8 mouse cellular contexts compared by ENCODE assay signal in genomic region chr11:97781832-97782563, GRCm38 (mm10). TPM values are rescaled to one million over a fixed set of nuclear protein-coding genes. Genes with fewer than 3 reads are reported as not detected.
A peak's percentile ranks its signal among the peaks of the same experiment; 100 is the strongest.
DNase-seq lines count a peak whose midpoint lies in the region; ATAC-seq and TF ChIP-seq lines count a peak whose summit lies in the region.

Rpl23 (minus strand) TSS chr11:97782437.

- H3K4me3 ChIP-seq in cortical plate, adult 2 months (ENCODE audit: insufficient read depth, low read length) = peak within 1 kb of the TSS; percentile 74
- peak within 1 kb of the TSS; percentile 96 for H3K4me3 ChIP-seq in megakaryocyte, embryonic 14.5 days (replicated peaks)

- no peaks in the 10 kb centered on the region for H3K9me3 ChIP-seq in megakaryocyte, embryonic 14.5 days

- TF ChIP-seq CTCF in cortical plate, adult 2 months (IDR thresholded peaks at IDR 0.05; ENCODE audit: extremely low read depth, insufficient read depth, low read length) = no peak

- peak; percentile 78 for ATAC-seq in activated CD4-positive, CD25-positive, alpha-beta regulatory T cell, adult 4 months

- TF ChIP-seq POLR2A in cortical plate, adult 2 months (IDR thresholded peaks at IDR 0.05; ENCODE audit: extremely low read depth, insufficient read depth, low read length) = peak; percentile 98

- H3K27ac ChIP-seq in cortical plate, adult 2 months (ENCODE audit: insufficient read depth, low read length) = peak within 1 kb of the TSS; percentile 68

- peak; percentile 98 to 99 for DNase-seq in gastrocnemius, adult 8-10 months (ENCODE audit: low spot score in 2 of 2)
- DNase-seq in hindlimb bud, embryonic 11.5 days (ENCODE audit: extremely low spot score, low read depth, low spot score) = peak; percentile 91
- peak; percentile 98 to 99 for DNase-seq in left cerebral cortex, adult 8-10 months (ENCODE audit: low spot score in 2 of 2)
- DNase-seq in right cerebral cortex, postnatal 10 days (ENCODE audit: low spot score in 2 of 2) = peak; percentile 100
- peak; percentile 100 for DNase-seq in urinary bladder, postnatal 25 days (ENCODE audit: low spot score)

- H3K36me3 ChIP-seq in megakaryocyte, embryonic 14.5 days (replicated peaks; ENCODE audit: low read length) = peaks cover 38% of the 10 kb centered on the region

- no peaks in the 10 kb centered on the region for H3K27me3 ChIP-seq in megakaryocyte, embryonic 14.5 days (replicated peaks)

- peaks cover 2% of the 10 kb centered on the region; the same call in 1 of the 2 replicates for H3K4me1 ChIP-seq in cortical plate, adult 2 months (ENCODE audit: control insufficient read depth, insufficient read depth, low read length)
- H3K4me1 ChIP-seq in megakaryocyte, embryonic 14.5 days = peaks cover 21% of the 10 kb centered on the region

RNA-seq across cellular contexts. Expression of gene Rpl23, which starts in this region (rescaled TPM):
- 1,000 to 10,000 TPM; 1,077 to 1,095 TPM for polyA plus RNA-seq in activated CD4-positive, CD25-positive, alpha-beta regulatory T cell, adult 4 months (2017; shearing (Covaris generic))
- polyA plus RNA-seq in cortical plate, adult 2 months (2012; rRNA removed) = 287 and 301 TPM in 2 replicates
- total RNA-seq in gastrocnemius, adult 8-10 months (2022) = 100 to 1,000 TPM; 371 to 534 (median 431) TPM
- 100 to 1,000 TPM; 331 to 461 (median 392) TPM for total RNA-seq in left cerebral cortex, adult 8-10 months (2022)
- 25.9 and 294 TPM in 2 replicates for polyA plus RNA-seq in megakaryocyte, embryonic 14.5 days (2012; ENCODE audit: insufficient read depth, low replicate concordance)

Comparison
In these comparisons a context has a peak if more than half of its experiments do, and no peak if none do; other contexts are left out.
1. Peak in every context shown above with its lines: DNase-seq, ATAC-seq, H3K4me3 ChIP-seq and H3K27ac ChIP-seq.